Mouse (Mus musculus) neural tube, embryonic 11.5 days (tissue): ENCODE measurements at regions not wholly inside any gene's neighbourhood (a gene's known extent, or its start where the extent isn't known, plus 50 kb on each side); places are given as distances from the start of the nearest gene placed in this dataset.

Experiments
- ATAC-seq: fragments of 200-750 bp; cut with Nextera tagmentation; 2 replicates; pipeline ENCODE4 v1.8.0; 2017; ENCODE audit warnings: moderate number of reproducible peaks, mild to moderate bottlenecking, moderate TSS enrichment, moderate library complexity; ENCODE audit not compliant: insufficient read depth, low FRiP score, low TSS enrichment
- DNase-seq: peaks from one replicate; pipeline ENCODE4 v3.0.0-alpha.2; 2015; ENCODE audit warnings: low spot score
- H3K27ac ChIP-seq: fragments of 300-500 bp; sonication (generic); 2 replicates; pipeline ENCODE4 v1.5.1; 2014; ENCODE audit warnings: low read depth, mild to moderate bottlenecking, low read length
- H3K27me3 ChIP-seq: fragments of 300-500 bp; sonication (generic); 2 replicates; pipeline ENCODE4 v1.6.1; 2014; ENCODE audit warnings: mild to moderate bottlenecking, low read length, mixed read lengths; ENCODE audit not compliant: control insufficient read depth, insufficient read depth
- H3K36me3 ChIP-seq: fragments of 300-500 bp; sonication (generic); 2 replicates; pipeline ENCODE4 v1.6.1; 2014; ENCODE audit warnings: mild to moderate bottlenecking, low read length, moderate library complexity, mixed read lengths; ENCODE audit not compliant: control insufficient read depth, insufficient read depth
- H3K4me1 ChIP-seq: fragments of 300-500 bp; sonication (generic); 2 replicates; pipeline ENCODE4 v1.6.1; 2014; ENCODE audit warnings: low read length, mixed read lengths; ENCODE audit not compliant: control insufficient read depth, insufficient read depth
- H3K4me2 ChIP-seq: fragments of 300-500 bp; sonication (generic); 2 replicates; pipeline ENCODE4 v1.6.1; 2014; ENCODE audit warnings: low read depth, mild to moderate bottlenecking, moderate library complexity
- H3K4me3 ChIP-seq: fragments of 300-500 bp; sonication (generic); 2 replicates; pipeline ENCODE4 v1.5.1; 2014; ENCODE audit warnings: low read depth, low read length
- H3K9ac ChIP-seq: fragments of 300-500 bp; sonication (generic); 2 replicates; pipeline ENCODE4 v1.6.1; 2014; ENCODE audit warnings: mild to moderate bottlenecking, low read length
- H3K9me3 ChIP-seq: fragments of 300-500 bp; sonication (generic); 2 replicates; pipeline ENCODE4 v1.6.1; 2016; ENCODE audit warnings: low read length; ENCODE audit not compliant: control insufficient read depth
- WGBS: fragments of 180-500 bp; shearing (Covaris S2); extraction: QIAGEN DNeasy Blood & Tissue Kit; methylation state at CpG from one replicate; pipeline ENCODE4 v1.1.7; 2014; 5-methylcytosine and 5-hydroxymethylcytosine counted together

- 73% methylated on average over 5 of the region's 5 CpGs for WGBS
- Histone ChIP-seq H3K9me3 (no peaks in the 10 kb centered on the region), H3K4me3 (no peak overlapping the region), H3K4me1 (no peaks in the 10 kb centered on the region), H3K27ac (no peak overlapping the region), H3K27me3 (no peaks in the 10 kb centered on the region), H3K36me3 (no peaks in the 10 kb centered on the region), H3K9ac (no peak overlapping the region), H3K4me2 (no peak overlapping the region)
- ATAC-seq (no peak), DNase-seq (no peak)
These were observed 362.8 kb upstream of the Lrrc3b start for GRCm38 (mm10) chr14:15801477-15802099.

GRCm38 (mm10) chr14:15809083-15809482 lies 370.3 kb upstream of the Lrrc3b start:
- H3K27ac ChIP-seq: no peak overlapping the region
- no peak overlapping the region for H3K9ac ChIP-seq
- DNase-seq: no peak
- no peak overlapping the region for H3K4me3 ChIP-seq
- H3K36me3 ChIP-seq: no peaks in the 10 kb centered on the region
- WGBS: 76% methylated on average over 2 of the region's 2 CpGs
- H3K27me3 ChIP-seq: no peaks in the 10 kb centered on the region
- H3K4me1 ChIP-seq: no peaks in the 10 kb centered on the region
- no peak for ATAC-seq
- no peak overlapping the region for H3K4me2 ChIP-seq
- 0 out of 2 replicates have a peak, but pooled peaks cover 3% of the 10 kb centered on the region for H3K9me3 ChIP-seq

DNA sequence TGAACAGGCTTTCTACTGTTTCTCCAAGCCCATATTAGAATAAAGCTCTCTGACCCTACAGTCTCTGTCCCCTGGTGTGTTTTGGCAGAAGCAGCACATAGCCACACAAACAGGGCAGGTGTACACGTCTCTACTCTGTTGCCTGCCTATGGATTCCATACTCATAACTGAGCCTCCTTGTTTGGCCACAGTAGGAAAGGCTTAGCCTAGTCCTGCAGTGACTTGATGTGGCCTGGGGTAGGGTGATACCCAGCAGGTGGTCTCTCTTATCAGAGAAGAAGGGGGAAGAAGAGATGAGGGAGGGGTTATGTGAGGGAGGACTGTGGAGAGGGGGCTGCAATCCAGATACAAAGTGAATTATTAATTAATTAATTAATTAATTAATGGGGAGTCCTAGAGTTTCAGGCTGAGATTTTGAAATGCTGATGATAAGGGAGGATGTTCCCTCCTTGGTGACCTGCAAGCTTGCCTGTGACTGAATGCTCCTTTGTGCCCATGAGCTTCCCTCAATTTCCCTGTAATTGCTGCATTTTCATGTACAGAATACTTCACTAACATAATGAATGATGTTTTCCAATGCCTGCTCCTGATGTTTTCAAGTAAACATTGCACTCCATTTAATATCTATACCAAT lies 402.7 kb upstream of the Lrrc3b start:
- no peaks in the 10 kb centered on the region for H3K9me3 ChIP-seq
- 97% methylated on average over 1 of the region's 1 CpGs for WGBS
- H3K36me3 ChIP-seq: no peaks in the 10 kb centered on the region
- no peak for DNase-seq
- H3K4me1 ChIP-seq: no peaks in the 10 kb centered on the region
- no peak; the same call in 1 of the 2 replicates for ATAC-seq
- no peak overlapping the region for H3K9ac ChIP-seq
- no peak overlapping the region for H3K4me2 ChIP-seq
- no peak overlapping the region for H3K4me3 ChIP-seq
- H3K27me3 ChIP-seq: no peaks in the 10 kb centered on the region
- no peak overlapping the region for H3K27ac ChIP-seq

DNA sequence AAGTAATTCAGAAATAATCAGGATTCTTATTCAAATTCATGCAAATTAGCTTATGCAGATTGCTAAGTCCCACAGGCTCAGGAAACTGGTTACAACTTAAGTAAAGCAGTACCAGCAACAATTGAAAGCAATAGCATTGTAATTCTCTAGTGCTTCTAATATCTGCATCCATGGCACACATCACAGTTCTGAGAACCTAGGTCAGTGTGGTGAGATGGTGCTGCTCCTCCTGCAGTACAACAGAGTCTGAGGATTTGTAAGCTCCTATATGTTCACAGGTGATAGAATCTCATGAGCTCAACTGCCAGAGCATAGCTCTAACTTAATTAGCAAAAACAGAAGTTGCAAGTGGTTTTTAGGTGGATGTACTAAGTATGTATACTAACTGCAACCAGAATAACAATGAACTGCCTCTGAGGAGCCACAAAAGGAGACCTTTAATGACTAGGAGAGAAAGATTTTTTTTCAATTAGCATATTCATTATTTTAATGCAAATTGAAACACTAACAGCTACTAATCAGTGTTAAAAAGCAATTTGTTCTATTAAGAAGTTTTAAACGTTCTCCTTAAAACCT lies 403.3 kb upstream of the Lrrc3b start:
- H3K4me3 ChIP-seq: no peak overlapping the region
- H3K9me3 ChIP-seq: no peaks in the 10 kb centered on the region
- WGBS: 44% methylated on average over 1 of the region's 1 CpGs
- ATAC-seq (no peak), DNase-seq (no peak)
- no peaks in the 10 kb centered on the region for H3K36me3 ChIP-seq
- H3K4me2 ChIP-seq: no peak overlapping the region
- no peak overlapping the region for H3K9ac ChIP-seq
- no peak overlapping the region for H3K27ac ChIP-seq
- no peaks in the 10 kb centered on the region for H3K4me1 ChIP-seq
- H3K27me3 ChIP-seq: no peaks in the 10 kb centered on the region

DNA sequence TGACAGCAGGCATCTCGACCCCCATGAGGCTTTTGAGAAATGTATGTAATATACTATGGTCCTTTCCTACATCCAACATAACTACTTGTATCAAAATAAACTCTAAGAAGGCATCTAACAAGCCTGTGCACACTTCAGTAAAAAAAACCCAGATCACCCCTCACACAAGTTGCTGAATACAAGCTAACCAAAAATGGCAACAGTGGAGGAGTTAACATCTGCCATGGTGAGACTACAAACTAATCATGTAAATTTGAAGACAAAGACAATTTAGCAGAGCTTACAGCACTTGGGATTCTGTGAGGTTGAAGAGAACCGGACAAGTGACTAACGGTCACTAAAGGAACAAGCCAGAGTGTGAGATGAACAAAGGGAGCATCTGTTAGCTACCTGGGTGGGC lies 380.6 kb upstream of the Ngly1 start:
- Histone ChIP-seq H3K9ac (no peak overlapping the region), H3K4me2 (no peak overlapping the region), H3K36me3 (no peaks in the 10 kb centered on the region), H3K27ac (no peak overlapping the region), H3K4me1 (no peaks in the 10 kb centered on the region), H3K4me3 (no peak overlapping the region), H3K27me3 (no peaks in the 10 kb centered on the region), H3K9me3 (no peaks in the 10 kb centered on the region)
- DNase-seq (no peak), ATAC-seq (no peak)
- 72% methylated on average over 3 of the region's 3 CpGs for WGBS

- no peak overlapping the region for H3K4me3 ChIP-seq
- H3K4me2 ChIP-seq: no peak overlapping the region
- no peaks in the 10 kb centered on the region for H3K4me1 ChIP-seq
- no peaks in the 10 kb centered on the region for H3K36me3 ChIP-seq
- ATAC-seq (no peak), DNase-seq (no peak)
- no peaks in the 10 kb centered on the region for H3K9me3 ChIP-seq
- no peak overlapping the region for H3K27ac ChIP-seq
- H3K9ac ChIP-seq: no peak overlapping the region
- no peaks in the 10 kb centered on the region for H3K27me3 ChIP-seq
- 91% methylated on average over 2 of the region's 2 CpGs for WGBS
These were observed 377.1 kb upstream of the Ngly1 start for GRCm38 (mm10) chr14:15872013-15872412.

- DNase-seq (no peak), ATAC-seq (no peak)
- H3K9ac ChIP-seq: no peak overlapping the region
- no peak overlapping the region for H3K27ac ChIP-seq
- H3K27me3 ChIP-seq: no peaks in the 10 kb centered on the region
- H3K9me3 ChIP-seq: no peaks in the 10 kb centered on the region
- H3K4me1 ChIP-seq: no peaks in the 10 kb centered on the region
- no peak overlapping the region for H3K4me3 ChIP-seq
- no peak overlapping the region for H3K4me2 ChIP-seq
- 80% methylated on average over 3 of the region's 3 CpGs for WGBS
- H3K36me3 ChIP-seq: no peaks in the 10 kb centered on the region
These were observed 368.9 kb upstream of the Ngly1 start for GRCm38 (mm10) chr14:15880146-15880545.

DNA sequence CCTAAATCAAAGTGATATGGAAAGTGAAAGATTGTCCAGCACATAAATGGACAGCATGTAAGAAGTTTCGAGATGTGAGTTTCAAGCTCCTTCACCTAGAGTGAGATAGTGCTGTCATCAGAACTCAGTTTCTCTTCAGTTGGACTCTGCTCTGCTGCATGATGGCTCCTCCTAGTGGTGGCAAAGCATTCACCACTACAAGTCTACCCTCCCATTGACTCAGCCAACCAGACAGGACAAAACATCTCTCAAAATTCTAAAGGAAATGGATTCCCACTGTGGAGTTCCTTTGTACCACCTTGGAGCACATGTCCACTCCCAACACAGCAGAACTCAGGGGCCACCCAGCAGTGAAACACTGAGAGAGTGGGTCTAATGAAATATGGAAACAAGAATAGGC lies 367.8 kb upstream of the Ngly1 start:
- Histone ChIP-seq H3K36me3 (no peaks in the 10 kb centered on the region), H3K4me2 (no peak overlapping the region), H3K9me3 (no peaks in the 10 kb centered on the region), H3K4me1 (no peaks in the 10 kb centered on the region), H3K27me3 (no peaks in the 10 kb centered on the region), H3K27ac (no peak overlapping the region), H3K9ac (no peak overlapping the region), H3K4me3 (no peak overlapping the region)
- ATAC-seq: 0 out of 2 replicates have a peak, but pooled peaks have one; percentile 58
- DNase-seq: peak; percentile 14
- 70% methylated on average over 1 of the region's 1 CpGs for WGBS
